Mouse (Mus musculus) gastrocnemius, adult 2 months (tissue): ENCODE data around the gene Tmem45b. TPM values are rescaled to one million over a fixed set of nuclear protein-coding genes. Genes with fewer than 3 reads are reported as not detected.

ENCODE experiments used
- DNase-seq: peaks from one replicate; pipeline ENCODE4 v3.0.0; 2022
- H3K27ac ChIP-seq: fragments of 200-600 bp; 2 replicates; pipeline ENCODE4 v1.8.1; 2022; ENCODE audit warnings: mild to moderate bottlenecking
- H3K4me3 ChIP-seq: fragments of 200-600 bp; 2 replicates; pipeline ENCODE4 v1.8.1; 2022; ENCODE audit warnings: mild to moderate bottlenecking, moderate library complexity
- CTCF ChIP-seq: fragments of 200-600 bp; IDR thresholded peaks from 2 replicates; pipeline ENCODE4 v1.8.1; 2022; ENCODE audit warnings: antibody characterized with exemption, mild to moderate bottlenecking, moderate library complexity
- intact Hi-C: fragments of 180-260 bp; cut with DNase I; formaldehyde crosslinking; loops from one replicate; pipeline ENCODE4 v1.15.1; 2025
- total RNA-seq, 2 experiments: library from RNA; stranded (reverse); gene quantifications; 2 replicates each; pipeline ENCODE4 v1.2.3; 2021

The Tmem45b gene
- total RNA-seq, 2 experiments from 2014 or later, result 0.45 TPM; not detected in 1

DNA sequence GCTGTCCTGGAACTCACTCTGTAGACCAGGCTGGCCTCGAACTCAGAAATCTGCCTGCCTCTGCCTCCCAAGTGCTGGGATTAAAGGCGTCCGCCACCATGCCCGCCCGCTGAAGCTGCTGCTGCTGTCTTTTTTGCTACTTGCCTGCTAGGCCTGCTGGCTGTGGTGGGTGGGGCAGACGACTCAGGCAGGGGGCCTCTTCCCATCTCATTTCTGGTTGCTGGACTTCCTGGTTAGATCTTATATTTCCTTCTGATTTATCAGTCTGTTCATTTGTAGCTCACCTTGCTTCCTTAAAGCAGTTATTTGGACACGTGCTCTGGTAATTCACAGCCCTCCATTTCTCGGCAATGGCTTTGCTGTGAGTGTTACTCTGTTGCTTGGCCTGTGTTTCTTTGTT lies 28.8 kb downstream of the Tmem45b start:
- H3K4me3 ChIP-seq, result no peak overlapping the region
- TF ChIP-seq CTCF, result no peak
- no peak for DNase-seq
- H3K27ac ChIP-seq, result no peak overlapping the region
- intact Hi-C loops, result no loop called here

DNA sequence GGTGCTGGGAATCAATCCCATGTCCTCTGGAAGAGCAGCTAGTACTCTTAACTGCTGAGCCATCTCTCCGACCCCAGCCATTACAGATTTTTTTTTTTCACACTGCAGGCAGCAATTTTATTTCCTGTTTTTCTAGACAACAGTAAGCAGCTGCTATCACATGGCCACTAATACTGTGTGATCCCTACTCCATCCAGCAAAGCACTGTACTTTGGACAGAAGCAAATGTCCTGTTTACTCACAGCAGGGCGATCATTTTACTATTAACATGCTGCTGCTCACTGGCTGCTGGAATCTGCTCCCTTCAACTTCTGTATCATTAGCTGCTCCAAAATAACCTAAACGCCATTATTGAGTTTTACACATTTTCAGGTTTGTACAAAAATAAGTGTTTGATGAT lies 30.8 kb downstream of the Tmem45b start:
- TF ChIP-seq CTCF, result no peak
- no peak overlapping the region for H3K27ac ChIP-seq
- intact Hi-C loops, result no loop called here

DNA sequence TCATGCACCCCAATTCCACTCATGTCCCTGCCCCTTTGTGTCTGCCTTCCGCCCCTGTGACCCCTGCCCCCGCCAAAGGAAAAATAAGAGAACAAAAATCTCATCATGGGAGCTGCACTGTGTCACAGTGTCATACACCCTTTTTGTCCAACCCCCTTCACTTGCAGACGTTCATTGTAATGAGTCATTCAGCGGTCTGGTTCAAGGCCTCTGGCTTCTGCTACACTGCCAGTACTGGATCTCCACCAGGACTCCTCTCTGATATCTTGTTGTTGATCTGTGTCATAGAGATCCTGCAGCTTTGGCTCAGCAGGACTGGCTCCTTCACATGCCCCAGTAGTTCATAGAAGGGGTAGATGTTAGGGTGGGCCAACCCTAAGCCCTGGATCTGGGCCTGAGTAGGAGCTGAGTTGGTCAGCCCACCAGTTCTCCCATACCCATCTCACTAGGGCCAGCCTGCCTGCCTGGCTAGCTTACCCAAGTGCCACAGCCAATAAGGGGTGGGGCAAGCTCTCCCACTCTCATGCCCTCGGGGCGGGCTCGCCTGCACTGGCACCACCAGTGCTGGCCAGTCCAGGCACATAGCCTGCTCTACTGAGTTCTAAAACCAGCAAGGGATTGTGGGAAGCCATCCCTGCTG lies 31.8 kb downstream of the Tmem45b start:
- DNase-seq, result peak; percentile 17
- no peak for TF ChIP-seq CTCF
- Histone ChIP-seq H3K27ac (no peak overlapping the region), H3K4me3 (no peak overlapping the region)
- intact Hi-C loops, result no loop called here

More for the DNA sequence above, 30.8 kb downstream of the Tmem45b start:
- no peak overlapping the region for H3K4me3 ChIP-seq
- DNase-seq, result no peak

DNA sequence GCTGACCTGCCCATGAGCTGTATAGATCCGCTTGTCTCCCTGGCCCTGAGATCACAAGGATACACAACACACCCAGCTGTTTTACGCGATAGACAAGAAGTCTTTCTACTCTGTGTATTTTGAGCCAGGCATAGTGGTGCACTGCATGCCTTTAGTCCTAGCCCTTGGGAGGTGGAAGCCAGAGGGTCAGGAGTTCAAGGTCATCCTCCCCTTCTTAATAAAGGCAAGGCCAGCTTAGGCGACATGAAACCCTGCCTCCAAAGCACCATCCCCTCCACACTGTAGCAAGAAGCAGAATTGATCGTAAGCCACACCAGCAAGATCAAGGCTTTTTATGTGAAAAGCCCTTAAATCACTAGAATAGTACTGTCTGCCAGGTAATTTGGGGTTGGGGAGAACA lies 32.5 kb downstream of the Tmem45b start:
- intact Hi-C loops, result no loop called here
- Histone ChIP-seq H3K27ac (no peak overlapping the region), H3K4me3 (no peak overlapping the region)
- TF ChIP-seq CTCF, result no peak
- no peak for DNase-seq

DNA sequence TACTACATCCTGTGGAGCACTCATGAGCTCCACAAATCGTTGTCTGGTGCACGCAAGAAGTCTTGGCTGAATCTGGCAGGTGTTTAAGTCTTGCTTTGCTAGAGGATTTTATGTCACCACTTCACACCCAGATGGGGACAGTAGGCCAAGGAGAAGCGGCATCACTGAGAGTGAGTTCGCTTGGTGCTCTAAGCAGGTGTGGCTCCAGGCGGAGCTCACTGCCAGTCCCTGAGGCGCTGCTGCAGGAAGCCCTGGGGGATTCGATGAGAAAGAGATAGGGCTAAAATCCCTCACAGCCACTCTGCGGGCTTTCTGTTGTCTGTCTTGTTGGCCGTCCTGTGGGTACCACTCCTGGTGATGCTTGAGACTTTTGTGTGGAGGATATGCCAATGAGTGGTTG lies 34.3 kb downstream of the Tmem45b start:
- DNase-seq, result no peak
- Histone ChIP-seq H3K4me3 (no peak overlapping the region), H3K27ac (no peak overlapping the region)
- intact Hi-C loops, result no loop called here
- TF ChIP-seq CTCF, result no peak

DNA sequence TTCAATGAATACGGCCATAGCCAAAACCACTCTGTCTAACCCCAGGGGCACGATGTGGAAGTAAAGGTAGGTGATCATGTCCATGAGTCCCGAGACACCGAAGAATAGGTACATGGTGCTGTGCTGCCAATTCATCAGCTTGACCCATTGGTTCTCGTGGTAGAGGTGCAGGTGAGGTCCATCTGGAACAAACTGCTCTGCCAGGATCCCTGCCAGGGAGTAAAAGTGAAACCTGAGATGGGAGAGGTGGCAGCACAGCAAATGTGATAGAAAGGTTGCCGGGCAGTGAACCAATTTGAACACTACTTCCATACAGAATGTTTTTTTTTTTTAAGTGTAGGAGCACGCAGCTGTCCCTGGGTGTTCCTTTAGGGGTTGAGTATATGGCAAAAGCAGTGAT lies 35.3 kb downstream of the Tmem45b start:
- Histone ChIP-seq H3K4me3 (no peak overlapping the region), H3K27ac (no peak overlapping the region)
- DNase-seq, result no peak
- intact Hi-C loops, result no loop called here
- TF ChIP-seq CTCF, result no peak

DNA sequence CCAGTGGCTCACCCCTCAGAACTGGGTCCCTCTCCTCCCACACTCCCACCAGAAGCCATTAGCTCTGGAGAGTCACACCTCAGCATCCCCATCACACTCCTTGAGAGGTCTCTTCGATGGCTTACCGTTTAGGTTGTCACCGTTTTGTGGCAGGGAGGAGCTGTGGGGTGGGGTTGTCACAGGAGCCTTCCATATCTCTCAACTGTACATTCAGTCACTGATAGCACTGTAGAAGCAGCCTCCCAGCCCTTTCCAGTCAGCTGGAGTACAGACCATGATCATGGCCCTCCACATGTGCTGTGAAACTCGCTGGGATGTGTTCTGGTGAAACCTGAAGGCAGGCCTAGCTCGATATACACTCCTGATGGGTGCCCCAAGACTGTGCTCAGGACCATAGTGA lies 42.1 kb downstream of the Tmem45b start:
- Histone ChIP-seq H3K27ac (no peak overlapping the region), H3K4me3 (no peak overlapping the region)
- no peak for DNase-seq
- intact Hi-C loops, result no loop called here
- TF ChIP-seq CTCF, result no peak

DNA sequence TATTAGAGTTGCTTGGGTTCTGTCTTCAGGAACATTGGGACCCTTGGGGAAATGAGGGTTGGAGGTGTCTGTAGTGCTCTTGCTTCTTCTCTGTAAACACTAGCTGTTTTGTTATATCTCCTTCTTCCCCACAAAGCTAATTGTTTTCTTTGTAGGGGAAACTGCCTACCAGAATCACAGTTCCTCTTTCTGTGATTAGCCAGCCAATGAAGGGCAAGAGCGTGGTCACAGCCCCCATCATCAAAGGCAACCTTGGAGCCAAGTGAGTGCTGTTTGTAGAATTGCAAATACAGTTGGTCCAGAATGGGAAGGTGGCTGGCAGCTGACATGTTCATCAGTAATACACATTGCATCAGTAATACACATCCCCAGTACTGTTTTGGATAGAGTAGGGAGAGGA lies 45.4 kb downstream of the Tmem45b start:
- intact Hi-C loops, result no loop called here
- no peak for DNase-seq
- TF ChIP-seq CTCF, result no peak
- Histone ChIP-seq H3K4me3 (no peak overlapping the region), H3K27ac (no peak overlapping the region)

DNA sequence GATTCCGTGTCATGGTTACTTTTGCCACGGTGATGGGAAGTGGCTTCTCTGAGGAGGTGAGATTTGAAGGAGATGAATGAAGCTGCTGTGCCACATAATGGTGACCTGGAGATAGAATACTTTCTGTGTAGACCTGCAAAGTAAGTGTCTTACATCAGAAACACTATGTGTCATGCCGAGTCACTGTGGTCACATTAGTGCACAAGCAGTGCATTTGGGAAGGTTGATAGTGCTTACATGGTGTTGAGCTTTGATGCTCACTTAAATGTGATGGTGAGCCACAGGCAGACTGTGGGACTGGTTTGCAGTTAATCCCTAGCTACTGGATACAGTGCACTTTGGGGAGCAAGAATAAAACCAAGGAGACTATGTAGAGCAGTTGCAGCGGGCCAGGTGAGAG lies 52.1 kb downstream of the Tmem45b start:
- no peak overlapping the region for H3K4me3 ChIP-seq
- no peak for TF ChIP-seq CTCF
- no peak for DNase-seq
- intact Hi-C loops, result no loop called here
- no peak overlapping the region for H3K27ac ChIP-seq

DNA sequence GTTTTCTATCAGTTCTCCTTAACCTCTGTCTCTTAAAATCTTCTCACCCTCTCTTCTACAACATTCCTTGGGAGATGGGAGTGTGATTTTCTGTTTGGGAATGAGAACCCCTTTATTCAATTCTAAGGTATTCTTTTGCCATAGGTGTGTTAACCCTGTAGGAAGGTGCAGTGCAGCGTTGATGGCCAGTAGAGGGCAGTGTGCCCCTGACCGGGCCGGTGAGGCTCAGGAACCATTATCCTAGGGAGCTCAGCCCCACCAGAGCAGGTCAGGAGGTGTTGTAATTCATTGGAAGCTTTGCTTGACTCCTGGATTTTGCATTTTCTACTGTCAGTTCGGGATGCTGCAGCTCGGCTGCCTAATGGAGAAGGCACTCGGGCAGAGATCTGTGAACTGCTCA lies 59.0 kb downstream of the Tmem45b start:
- Histone ChIP-seq H3K4me3 (no peak overlapping the region), H3K27ac (no peak overlapping the region)
- peak; percentile 22 for DNase-seq
- intact Hi-C loops, result no loop called here
- peak; percentile 64 for TF ChIP-seq CTCF

DNA sequence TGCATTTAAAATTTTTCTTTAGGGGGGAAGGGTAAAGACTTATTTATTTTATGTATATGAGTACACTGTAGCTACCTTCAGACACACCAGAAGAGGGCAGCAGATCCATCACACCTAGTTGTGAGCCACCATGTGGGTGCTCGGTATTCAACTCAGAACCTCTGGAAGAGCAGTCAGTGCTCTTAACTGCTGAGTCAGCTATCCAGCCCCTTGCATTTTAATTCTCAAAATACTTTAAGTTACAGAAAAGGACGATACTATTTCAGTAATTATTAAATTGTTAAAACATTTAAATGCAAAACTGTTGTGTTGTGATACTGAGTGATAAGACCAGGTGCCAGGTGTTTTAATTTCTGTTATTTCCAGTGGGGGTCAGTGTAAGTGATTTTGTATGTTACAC lies 60.0 kb downstream of the Tmem45b start:
- no peak for DNase-seq
- Histone ChIP-seq H3K27ac (no peak overlapping the region), H3K4me3 (no peak overlapping the region)
- intact Hi-C loops, result no loop called here
- no peak for TF ChIP-seq CTCF

DNA sequence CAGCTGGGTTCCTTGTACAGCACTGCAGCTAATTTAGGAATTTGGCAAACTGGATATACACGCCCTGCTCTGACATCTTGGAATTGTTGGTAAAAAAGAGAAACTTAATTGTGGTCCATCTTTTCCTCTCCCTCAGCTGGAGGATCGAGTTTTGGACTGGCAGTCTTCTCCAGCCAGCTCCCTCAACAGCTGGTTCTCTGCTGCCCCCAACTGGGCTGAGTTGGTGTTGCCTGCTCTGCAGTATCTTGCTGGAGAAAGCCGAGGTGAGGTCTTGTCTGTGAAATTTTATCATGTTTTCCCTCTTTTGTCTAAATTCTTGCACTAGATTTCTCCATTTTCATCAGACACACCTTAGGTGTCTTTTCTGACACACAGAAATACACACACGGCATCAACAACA lies 63.8 kb downstream of the Tmem45b start:
- H3K4me3 ChIP-seq, result no peak overlapping the region
- peak; percentile 87 for TF ChIP-seq CTCF
- DNase-seq, result peak; percentile 78
- no peak overlapping the region for H3K27ac ChIP-seq
- intact Hi-C loops, result loop anchor here (2.0 kb wide), 1 partner anchor 250 kb away; no protein-coding TSS in a partner anchor

DNA sequence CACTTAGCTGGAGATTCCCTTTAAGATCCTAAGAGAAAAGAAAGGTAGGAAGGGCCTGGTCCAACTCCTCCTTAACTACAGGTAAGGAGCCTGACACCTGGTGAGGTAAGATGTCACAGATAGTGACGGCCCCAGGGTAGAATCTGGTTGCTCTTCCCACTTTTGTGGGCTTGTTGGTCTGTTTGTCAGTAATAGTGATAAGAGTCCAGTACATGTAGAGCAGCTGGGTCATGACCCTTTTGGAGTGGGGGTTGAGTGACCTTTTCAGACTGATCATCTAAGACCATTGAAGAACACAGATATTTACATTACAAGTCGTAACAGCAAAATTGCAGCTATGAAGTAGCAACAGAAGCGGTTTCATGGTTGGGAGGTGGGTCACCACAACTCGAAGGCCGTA lies 77.1 kb downstream of the Tmem45b start:
- no peak for TF ChIP-seq CTCF
- intact Hi-C loops, result no loop called here
- DNase-seq, result no peak
- peak overlapping the region; percentile 82 for H3K4me3 ChIP-seq
- H3K27ac ChIP-seq, result no peak overlapping the region

DNA sequence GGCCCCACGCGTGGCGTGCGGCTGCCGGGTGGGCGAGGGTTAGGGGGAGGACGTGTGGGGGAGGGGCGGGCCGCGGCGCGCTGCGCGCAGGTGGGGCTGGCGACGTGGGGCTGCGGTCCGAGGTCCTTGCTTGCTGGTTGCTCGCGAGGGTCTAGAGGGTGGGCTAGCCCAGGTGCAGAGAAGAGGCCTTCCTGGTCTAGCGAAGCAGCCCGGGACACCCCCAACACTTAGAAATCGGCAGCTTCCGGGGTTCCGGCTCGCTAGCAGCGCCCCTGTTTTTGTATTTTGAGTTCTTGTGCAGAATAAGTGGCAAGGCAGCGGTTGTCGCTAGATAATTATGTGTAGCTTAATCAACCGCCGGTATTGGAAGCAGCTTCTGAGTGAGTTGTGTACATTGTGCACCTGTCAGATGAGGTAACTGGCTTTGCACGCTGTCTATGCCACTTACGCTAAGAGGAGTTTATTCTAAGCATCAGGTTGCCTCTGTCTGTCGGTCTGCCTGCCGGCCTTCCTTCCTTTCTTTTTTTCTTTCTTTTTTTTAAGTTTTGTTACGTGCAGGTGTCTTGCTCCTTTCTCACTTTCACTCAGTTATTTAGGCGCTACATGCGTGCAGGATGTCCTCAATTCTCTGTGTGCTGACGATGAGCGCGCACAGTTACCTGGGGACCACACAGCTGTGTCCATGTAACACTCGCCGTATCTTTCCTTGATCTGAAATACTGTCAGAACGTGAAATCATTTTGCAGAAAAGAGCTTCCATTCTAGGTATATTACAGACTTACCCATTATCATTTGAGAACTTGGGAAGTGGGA lies 77.7 kb downstream of the Tmem45b start:
- peak overlapping the region; percentile 91 for H3K27ac ChIP-seq
- peak overlapping the region; percentile 82 for H3K4me3 ChIP-seq
- intact Hi-C loops, result no loop called here
- no peak for DNase-seq
- TF ChIP-seq CTCF, result no peak
